9 mouse cellular contexts compared by ENCODE assay signal in the genomic region with DNA sequence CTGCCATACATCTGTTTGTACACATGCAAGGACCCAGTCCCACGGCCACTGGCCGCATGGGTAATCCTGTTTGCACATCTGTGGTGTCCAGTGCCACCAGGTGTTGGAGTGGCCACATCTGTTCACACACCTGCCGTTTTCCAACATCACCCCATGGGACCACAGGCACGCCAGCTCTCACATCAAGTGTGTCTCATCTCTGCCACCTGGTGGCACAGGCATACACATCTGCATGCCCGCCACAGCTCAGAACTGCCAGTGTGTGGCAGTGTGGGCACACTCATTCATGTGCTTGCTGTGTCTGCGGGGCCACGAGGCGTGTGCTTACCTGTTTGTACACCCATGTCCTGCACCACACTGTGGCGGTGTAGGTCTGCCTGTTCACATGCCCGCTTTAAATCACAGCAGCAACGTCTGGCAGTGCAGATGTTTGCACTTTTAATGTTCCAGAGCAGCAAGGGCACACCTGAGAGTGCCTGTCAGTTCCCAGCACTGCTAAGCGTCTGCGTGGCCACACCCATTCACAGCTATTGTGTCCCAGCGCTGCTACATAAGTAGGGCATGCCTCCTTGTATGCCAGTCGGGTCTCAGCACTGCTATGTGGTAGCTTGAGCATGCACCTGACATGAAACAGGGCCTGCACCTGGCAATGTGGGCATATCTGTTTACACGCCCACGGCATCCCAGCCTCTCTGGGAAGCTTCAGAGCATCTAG. TPM values are rescaled to one million over a fixed set of nuclear protein-coding genes. Genes with fewer than 3 reads are reported as not detected.
DNase-seq lines count a peak whose midpoint lies in the region; ATAC-seq and TF ChIP-seq lines count a peak whose summit lies in the region.
"Had no signal": no experiment of that assay in that cellular context is flagged by ENCODE, and none has a peak within 500 bp of the region (broad histone marks: within the 10 kb centered on the region; RNA-seq: fewer than 3 reads in every experiment).

No protein-coding gene starts in this region.

- 36% methylated on average over 17 of the region's 17 CpGs for WGBS in spleen, adult 2 months
- WGBS in heart, embryonic 10.5 days: 42% methylated on average over 17 of the region's 17 CpGs
- WGBS in kidney, embryonic 16.5 days: 44% methylated on average over 17 of the region's 17 CpGs

- no peaks in the 10 kb centered on the region for H3K9me3 ChIP-seq in heart, embryonic 10.5 days
- no peaks in the 10 kb centered on the region for H3K9me3 ChIP-seq in kidney, embryonic 16.5 days (ENCODE audit: low read length)

- no peak overlapping the region for H3K9ac ChIP-seq in kidney, embryonic 16.5 days (replicated peaks; ENCODE audit: low read length)

- no peak overlapping the region for H3K4me3 ChIP-seq in spleen, adult 2 months (ENCODE audit: extremely low read depth, insufficient read depth, insufficient read length)
- H3K4me3 ChIP-seq in heart, embryonic 10.5 days: no peak overlapping the region
- no peak overlapping the region for H3K4me3 ChIP-seq in kidney, embryonic 16.5 days (ENCODE audit: low read length)
- H3K4me3 ChIP-seq: erythroblast, embryonic 14.5 days had no signal

- no peak overlapping the region for H3K27ac ChIP-seq in spleen, adult 2 months (ENCODE audit: insufficient read depth, low read length)
- no peak overlapping the region for H3K27ac ChIP-seq in heart, embryonic 10.5 days
- H3K27ac ChIP-seq in kidney, embryonic 16.5 days (ENCODE audit: low read length): no peak overlapping the region

- ATAC-seq in kidney, embryonic 16.5 days (ENCODE audit: low FRiP score, low TSS enrichment): peak; percentile 66

- H3K4me2 ChIP-seq in kidney, embryonic 16.5 days (replicated peaks; ENCODE audit: low read depth, low read length): no peak overlapping the region

- H3K36me3 ChIP-seq in spleen, adult 2 months (ENCODE audit: control insufficient read depth, insufficient read depth, low read length): no peaks in the 10 kb centered on the region
- no peaks in the 10 kb centered on the region for H3K36me3 ChIP-seq in heart, embryonic 10.5 days
- H3K36me3 ChIP-seq in kidney, embryonic 16.5 days (ENCODE audit: insufficient read depth, low read length): no peaks in the 10 kb centered on the region

- H3K27me3 ChIP-seq in spleen, adult 2 months (ENCODE audit: control insufficient read depth, insufficient read depth, low read length): no peaks in the 10 kb centered on the region
- H3K27me3 ChIP-seq in heart, embryonic 10.5 days (ENCODE audit: insufficient read depth, poor library complexity, severe bottlenecking): 0 out of 2 replicates have a peak, but pooled peaks cover 6% of the 10 kb centered on the region
- H3K27me3 ChIP-seq in kidney, embryonic 16.5 days (ENCODE audit: insufficient read depth, low read length): no peaks in the 10 kb centered on the region

- no peaks in the 10 kb centered on the region for H3K4me1 ChIP-seq in spleen, adult 2 months (ENCODE audit: control insufficient read depth, insufficient read depth, insufficient read length)
- peaks cover 10% of the 10 kb centered on the region; the same call in 1 of the 2 replicates for H3K4me1 ChIP-seq in heart, embryonic 10.5 days
- H3K4me1 ChIP-seq in kidney, embryonic 16.5 days (ENCODE audit: insufficient read depth, low read length): no peaks in the 10 kb centered on the region

- peak; percentile 19 to 36 for DNase-seq in spleen, adult 2 months (ENCODE audit: low read depth in 1 of 2, low spot score in 2 of 2)
- DNase-seq in spleen, postnatal 14 days (ENCODE audit: low spot score in 2 of 2): no peak
- DNase-seq in adrenal gland, postnatal 36 days: peak; percentile 71 to 75
- peak; percentile 73 for DNase-seq in heart, embryonic 10.5 days (ENCODE audit: low spot score)
- DNase-seq in lung, postnatal 36 days: peak; percentile 76
- DNase-seq in right cerebral cortex, postnatal 14 days: peak; percentile 68
- no peak for DNase-seq in gastrocnemius, postnatal 10 days

- peak; percentile 77; the same call in 1 of the 2 replicates for TF ChIP-seq CTCF in spleen, adult 2 months (IDR thresholded peaks at IDR 0.05; ENCODE audit: extremely low read depth, insufficient read depth, insufficient read length, insufficient replicate concordance)

- TF ChIP-seq POLR2A in spleen, adult 2 months (IDR thresholded peaks at IDR 0.05; ENCODE audit: low read depth, low read length): no peak

RNA-seq across cellular contexts. Expression of gene Gnaz, which starts 46.0 kb away (rescaled TPM):
- polyA plus RNA-seq in spleen, adult 2 months (2012; rRNA removed): 5.3 and 10.8 TPM in 2 replicates
- 1 to 10 TPM; 3.2 to 3.7 TPM for total RNA-seq in adrenal gland, postnatal 36 days (2021)
- polyA plus RNA-seq in heart, embryonic 10.5 days (2016; fragmentation: Nextera tagmentation; extraction: Ambion mirVana): 2.0 and 4.2 TPM in 2 replicates
- 5.4 and 6.2 TPM in 2 replicates for polyA plus RNA-seq in kidney, embryonic 16.5 days (2015; fragmentation: Nextera tagmentation; extraction: Ambion mirVana)
- total RNA-seq in gastrocnemius, postnatal 10 days (2021): 1 to 10 TPM in 1 of 2 experiments, under 1 TPM in 1; 0.99 to 1.6 TPM

Comparison
In these comparisons a context has a peak if more than half of its experiments do, and no peak if none do; other contexts are left out.
1. DNase-seq: peak in spleen, adult 2 months (2 of 2), adrenal gland, postnatal 36 days (2 of 2), heart, embryonic 10.5 days (single experiment), lung, postnatal 36 days (single experiment) and right cerebral cortex, postnatal 14 days (single experiment); none in spleen, postnatal 14 days (0 of 2) and gastrocnemius, postnatal 10 days (single experiment).